Mouse (Mus musculus): ENCODE measurements around the gene Sf3b1. TPM values are rescaled to one million over a fixed set of nuclear protein-coding genes. Genes with fewer than 3 reads are reported as not detected.
"Not testable (repeated sequence)": the region's sequence is repeated elsewhere in the genome, so short reads cannot be mapped to it uniquely, and the experiment has no call there.

The Sf3b1 gene
- polyA plus RNA-seq, 1 experiment from 2014 or later: 360 TPM

DNA sequence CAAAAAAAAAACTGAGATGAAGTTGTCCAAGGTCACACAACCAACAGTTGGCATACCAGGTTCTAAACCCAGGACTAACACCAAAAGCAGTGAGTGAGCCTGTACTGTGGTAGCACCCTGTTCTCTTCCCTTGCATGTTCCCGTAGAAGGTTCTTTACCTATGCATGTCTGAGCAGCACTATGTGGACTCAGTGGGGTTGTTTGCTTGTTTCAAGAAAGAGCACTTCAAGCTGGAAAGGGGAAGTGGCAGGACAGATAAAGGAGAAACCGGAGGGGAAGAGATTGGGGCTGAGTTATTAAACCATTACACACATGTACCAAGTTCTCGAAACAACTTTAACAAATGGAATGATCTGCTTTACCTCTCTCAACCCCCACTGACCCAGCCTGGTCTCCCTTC is 44.6 kb downstream of the Sf3b1 start:
- 0 out of 2 replicates have a peak, but pooled peaks have one; percentile 44 for ATAC-seq (ENCODE audit: insufficient number of reproducible peaks, insufficient read depth, low FRiP score, low TSS enrichment, low read depth)
- Histone ChIP-seq H3K9ac (replicated peaks) (no peak overlapping the region), H3K4me2 (no peak overlapping the region), H3K27me3 (no peaks in the 10 kb centered on the region), H3K27ac (peak overlapping the region; percentile 45; the same call in 1 of the 2 replicates), H3K4me3 (replicated peaks) (no peak overlapping the region), H3K36me3 (peaks cover 34% of the 10 kb centered on the region), H3K4me1 (replicated peaks) (no peaks in the 10 kb centered on the region), H3K9me3 (no peaks in the 10 kb centered on the region)
- WGBS: 98% methylated on average over 3 of the region's 3 CpGs

DNA sequence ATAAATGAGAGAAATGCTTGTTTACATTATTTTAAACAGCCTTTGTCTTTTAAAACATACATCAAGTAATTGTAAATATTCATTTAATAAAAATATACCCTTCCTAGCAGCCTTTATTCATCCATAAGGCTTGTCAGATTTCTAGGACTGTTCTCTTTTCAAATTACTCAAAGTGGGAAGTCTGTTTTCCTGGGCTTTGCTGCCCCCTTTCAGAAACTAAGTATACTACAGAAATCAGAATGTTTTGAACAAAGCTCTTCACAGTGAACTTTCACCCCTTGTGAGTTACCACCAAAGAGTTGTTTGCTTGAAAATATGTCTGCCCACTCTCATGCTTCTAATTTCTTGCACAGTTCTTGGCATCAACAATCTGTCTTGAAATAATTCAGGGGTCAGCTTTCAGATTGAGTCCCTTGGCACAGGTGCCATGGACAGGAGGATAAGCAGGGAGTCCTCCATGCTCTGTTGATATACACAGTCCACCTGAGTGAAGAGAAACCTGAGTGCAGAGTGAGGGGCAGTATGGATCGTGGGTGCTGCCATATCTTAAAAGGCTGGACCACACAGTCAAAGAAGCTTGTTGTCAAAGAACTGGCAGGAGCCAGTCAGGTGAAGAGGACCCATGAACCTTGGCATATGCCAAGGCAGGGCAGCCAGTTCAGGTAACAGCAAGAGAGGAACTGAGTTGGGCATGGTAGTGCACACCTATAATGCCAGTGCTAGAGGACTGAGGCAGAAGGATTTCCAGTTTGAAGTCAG is 47.9 kb downstream of the Sf3b1 start:
- no peak overlapping the region for H3K4me3 ChIP-seq (replicated peaks)
- no peaks in the 10 kb centered on the region for H3K4me1 ChIP-seq (replicated peaks)
- no peak overlapping the region for H3K27ac ChIP-seq
- WGBS: 63% methylated on average over 1 of the region's 1 CpGs
- no peaks in the 10 kb centered on the region for H3K27me3 ChIP-seq
- H3K9me3 ChIP-seq: no peaks in the 10 kb centered on the region
- H3K36me3 ChIP-seq: peaks cover 5% of the 10 kb centered on the region
- H3K4me2 ChIP-seq: no peak overlapping the region
- 0 out of 2 replicates have a peak, but pooled peaks have one; percentile 42 for ATAC-seq (ENCODE audit: insufficient number of reproducible peaks, insufficient read depth, low FRiP score, low TSS enrichment, low read depth)
- no peak overlapping the region for H3K9ac ChIP-seq (replicated peaks)

DNA sequence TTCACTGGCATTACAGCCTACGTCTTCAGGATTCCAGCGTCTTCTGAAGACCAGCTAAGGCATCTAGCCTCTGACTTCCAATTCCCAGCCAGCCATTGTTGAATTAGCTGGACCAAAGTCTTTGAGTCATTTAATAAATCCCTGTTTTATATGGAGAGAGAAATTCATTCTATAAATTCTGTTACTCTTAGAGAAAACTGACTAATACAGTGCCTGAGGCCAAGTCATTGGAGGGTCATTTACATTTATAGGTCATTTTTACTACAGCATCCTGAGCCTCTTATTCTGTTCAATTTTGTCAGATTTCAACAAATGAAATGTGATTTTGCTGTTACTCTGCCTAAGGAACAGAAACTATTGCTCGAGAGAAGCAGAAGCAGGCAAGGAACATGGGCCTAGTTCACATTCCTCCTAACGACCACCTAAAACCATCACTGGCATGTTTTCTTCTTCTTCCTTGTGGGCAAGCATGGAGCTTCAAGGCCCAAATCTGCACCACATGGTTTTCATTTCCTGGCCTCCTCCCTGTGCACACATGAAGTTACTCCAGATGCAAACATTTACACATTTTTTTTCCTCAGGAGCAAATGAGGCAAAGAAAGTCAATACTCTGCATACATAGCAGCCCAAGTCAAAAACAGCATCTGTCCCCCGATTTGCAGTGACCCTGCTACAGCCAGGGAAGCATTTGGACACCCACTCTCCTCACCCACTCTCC is 55.4 kb downstream of the Sf3b1 start:
- H3K4me3 ChIP-seq (replicated peaks): no peak overlapping the region
- H3K4me2 ChIP-seq: peak overlapping the region; percentile 23; the same call in 1 of the 2 replicates
- WGBS: 40% methylated on average over 5 of the region's 5 CpGs
- no peaks in the 10 kb centered on the region for H3K9me3 ChIP-seq
- no peaks in the 10 kb centered on the region for H3K36me3 ChIP-seq
- no peaks in the 10 kb centered on the region for H3K27me3 ChIP-seq
- peak overlapping the region; percentile 79 for H3K27ac ChIP-seq
- peaks cover 20% of the 10 kb centered on the region for H3K4me1 ChIP-seq (replicated peaks)
- 0 out of 2 replicates have a peak, but pooled peaks have one; percentile 32 for ATAC-seq (ENCODE audit: insufficient number of reproducible peaks, insufficient read depth, low FRiP score, low TSS enrichment, low read depth)
- no peak overlapping the region for H3K9ac ChIP-seq (replicated peaks)

DNA sequence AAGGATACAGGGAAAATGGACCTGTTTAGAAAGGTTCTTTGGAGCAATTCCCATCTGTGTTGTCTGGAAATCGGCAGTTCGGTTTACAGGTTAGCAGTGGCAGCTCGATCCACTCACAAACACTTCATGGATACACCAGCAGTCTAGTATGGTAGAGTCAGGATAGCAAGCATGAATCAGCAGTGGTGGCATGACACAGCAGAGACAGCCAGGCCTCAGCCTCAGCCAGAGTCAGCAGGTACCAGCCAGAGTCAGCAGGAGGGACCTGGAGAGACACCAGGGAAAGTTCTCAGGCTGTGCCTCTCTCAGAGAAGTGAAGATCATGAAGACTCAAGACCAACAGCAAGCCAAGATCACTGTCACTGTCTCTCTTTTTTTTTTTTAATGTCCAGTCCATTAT is 60.4 kb downstream of the Sf3b1 start:
- 91% methylated on average over 3 of the region's 3 CpGs for WGBS
- Histone ChIP-seq H3K27me3 (no peaks in the 10 kb centered on the region), H3K4me1 (replicated peaks) (peaks cover 25% of the 10 kb centered on the region), H3K4me2 (no peak overlapping the region), H3K9me3 (no peaks in the 10 kb centered on the region), H3K9ac (replicated peaks) (no peak overlapping the region), H3K27ac (no peak overlapping the region), H3K4me3 (replicated peaks) (no peak overlapping the region), H3K36me3 (no peaks in the 10 kb centered on the region)
- no peak for ATAC-seq (ENCODE audit: insufficient number of reproducible peaks, insufficient read depth, low FRiP score, low TSS enrichment, low read depth)

DNA sequence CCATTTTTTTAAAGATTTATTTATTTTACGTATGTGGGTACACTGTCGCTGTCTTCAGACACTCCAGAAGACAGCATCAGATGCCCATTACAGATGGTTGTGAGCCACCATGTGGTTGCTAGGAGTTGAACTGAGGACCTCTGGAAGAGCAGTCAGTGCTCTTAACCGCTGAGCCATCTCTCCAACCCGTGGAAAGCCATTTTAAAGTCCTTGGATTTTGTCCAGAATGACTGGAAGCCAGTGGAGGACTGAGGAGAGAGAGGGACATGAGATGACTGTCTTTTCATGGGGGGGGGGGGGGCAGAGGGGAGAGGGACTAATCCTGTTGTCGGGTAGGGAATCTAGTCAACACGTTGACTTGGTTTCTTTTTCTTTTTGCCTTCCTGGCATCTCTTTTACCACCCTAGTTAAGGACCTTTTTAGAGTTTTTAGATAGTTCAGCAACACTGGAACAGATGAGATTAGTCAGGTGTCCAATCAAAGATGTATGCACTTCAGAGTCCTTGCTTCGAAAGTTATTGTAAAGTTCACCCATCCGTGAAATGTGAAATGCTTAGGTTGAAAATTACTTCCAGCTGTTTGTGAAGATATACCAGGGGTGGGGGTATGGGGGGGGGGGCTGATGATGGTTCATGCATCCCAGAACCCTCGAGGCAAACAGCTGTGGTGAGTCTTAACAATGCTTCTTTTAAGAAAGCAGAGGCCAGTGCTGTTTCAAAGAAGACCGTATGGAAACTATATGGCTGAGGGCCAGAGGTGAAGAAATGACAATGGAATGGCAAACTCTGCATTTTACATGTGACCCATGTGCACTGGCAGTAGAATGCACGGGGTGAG is 61.9 kb downstream of the Sf3b1 start:
- Histone ChIP-seq H3K9me3 (no peaks in the 10 kb centered on the region), H3K4me3 (replicated peaks) (no peak overlapping the region), H3K4me1 (replicated peaks) (peaks cover 22% of the 10 kb centered on the region), H3K4me2 (no peak overlapping the region), H3K27me3 (no peaks in the 10 kb centered on the region), H3K9ac (replicated peaks) (no peak overlapping the region), H3K27ac (0 out of 2 replicates have a peak overlapping the region, but pooled peaks have one; percentile 42), H3K36me3 (no peaks in the 10 kb centered on the region)
- 51% methylated on average over 11 of the region's 11 CpGs for WGBS
- peak; percentile 50; the same call in 1 of the 2 replicates for ATAC-seq (ENCODE audit: insufficient number of reproducible peaks, insufficient read depth, low FRiP score, low TSS enrichment, low read depth)

DNA sequence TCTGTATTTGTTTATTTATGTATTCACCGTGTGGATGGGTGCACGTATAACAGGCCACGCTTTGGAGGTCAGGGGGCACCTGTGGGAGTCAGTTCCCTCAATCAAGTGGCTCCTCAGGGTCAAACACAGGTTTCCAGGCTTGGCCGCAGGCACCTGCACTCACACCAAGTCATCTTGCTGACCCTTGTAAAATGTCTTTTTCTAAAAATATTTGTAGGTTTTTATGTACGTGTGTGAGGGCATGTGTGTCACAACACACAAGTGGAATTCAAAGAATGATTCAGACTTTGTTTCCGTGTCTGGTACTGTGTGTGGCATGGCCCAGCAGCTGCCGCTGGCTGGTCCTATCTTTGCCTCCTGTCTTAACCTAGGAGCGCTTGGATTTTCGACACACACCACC is 65.6 kb downstream of the Sf3b1 start:
- ATAC-seq (ENCODE audit: insufficient number of reproducible peaks, insufficient read depth, low FRiP score, low TSS enrichment, low read depth): no peak
- H3K27ac ChIP-seq: no peak overlapping the region
- peaks cover 21% of the 10 kb centered on the region for H3K4me1 ChIP-seq (replicated peaks)
- no peaks in the 10 kb centered on the region for H3K36me3 ChIP-seq
- no peaks in the 10 kb centered on the region for H3K27me3 ChIP-seq
- no peak overlapping the region for H3K4me2 ChIP-seq
- 71% methylated on average over 9 of the region's 9 CpGs for WGBS
- H3K4me3 ChIP-seq (replicated peaks): no peak overlapping the region
- H3K9me3 ChIP-seq: no peaks in the 10 kb centered on the region
- H3K9ac ChIP-seq (replicated peaks): no peak overlapping the region

DNA sequence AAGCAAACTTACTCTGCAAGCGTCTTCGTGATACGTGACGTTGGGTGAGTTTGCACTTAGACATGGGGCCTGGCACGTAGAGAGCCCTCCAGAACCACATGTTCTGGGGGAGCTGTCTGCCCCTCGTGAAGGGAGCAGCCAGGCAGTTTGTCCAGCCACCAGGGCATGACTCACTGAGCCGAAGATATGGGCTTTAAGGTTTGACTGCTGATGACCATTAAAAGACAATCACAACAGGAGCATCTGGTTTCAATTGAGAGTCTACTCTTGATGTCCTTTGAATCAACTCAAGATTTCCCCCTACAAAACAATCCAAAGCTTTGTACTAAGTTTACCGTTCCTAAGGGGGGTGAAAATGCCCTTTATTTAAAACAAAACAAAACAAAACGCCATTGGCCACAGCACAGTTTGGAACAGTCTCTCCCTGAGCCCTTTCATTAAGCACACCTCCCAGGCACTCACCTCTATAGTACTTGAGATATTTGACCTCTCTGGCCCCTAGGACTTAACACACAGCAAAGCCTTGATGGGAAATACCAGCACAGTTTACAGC is 66.6 kb downstream of the Sf3b1 start:
- WGBS: 30% methylated on average over 9 of the region's 9 CpGs
- Histone ChIP-seq H3K9me3 (no peaks in the 10 kb centered on the region), H3K27ac (peak overlapping the region; percentile 56; the same call in 1 of the 2 replicates), H3K36me3 (no peaks in the 10 kb centered on the region), H3K27me3 (no peaks in the 10 kb centered on the region), H3K4me3 (replicated peaks) (no peak overlapping the region), H3K4me2 (no peak overlapping the region), H3K9ac (replicated peaks) (no peak overlapping the region), H3K4me1 (replicated peaks) (peaks cover 17% of the 10 kb centered on the region)
- ATAC-seq (ENCODE audit: insufficient number of reproducible peaks, insufficient read depth, low FRiP score, low TSS enrichment, low read depth): no peak

DNA sequence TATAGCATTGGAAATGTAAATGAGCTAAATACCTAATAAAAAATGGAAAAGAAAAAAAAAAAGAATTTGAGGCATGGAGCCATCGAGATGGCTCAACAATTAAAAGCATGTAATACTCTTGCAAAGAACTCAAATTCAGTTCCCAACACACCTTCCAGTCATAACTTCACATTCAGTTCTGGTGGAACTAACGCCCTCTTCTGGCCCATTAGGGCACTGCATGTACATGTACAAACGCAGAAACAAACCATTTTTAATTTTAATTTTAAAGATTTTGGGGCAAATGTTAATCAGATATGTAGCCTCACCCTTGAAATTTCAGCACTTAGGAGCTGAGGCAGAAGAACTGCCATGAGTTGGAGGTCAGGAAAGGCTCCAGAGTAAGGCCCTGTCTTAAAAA is 68.8 kb downstream of the Sf3b1 start:
- ATAC-seq (ENCODE audit: insufficient number of reproducible peaks, insufficient read depth, low FRiP score, low TSS enrichment, low read depth): no peak
- H3K27me3 ChIP-seq: no peaks in the 10 kb centered on the region

DNA sequence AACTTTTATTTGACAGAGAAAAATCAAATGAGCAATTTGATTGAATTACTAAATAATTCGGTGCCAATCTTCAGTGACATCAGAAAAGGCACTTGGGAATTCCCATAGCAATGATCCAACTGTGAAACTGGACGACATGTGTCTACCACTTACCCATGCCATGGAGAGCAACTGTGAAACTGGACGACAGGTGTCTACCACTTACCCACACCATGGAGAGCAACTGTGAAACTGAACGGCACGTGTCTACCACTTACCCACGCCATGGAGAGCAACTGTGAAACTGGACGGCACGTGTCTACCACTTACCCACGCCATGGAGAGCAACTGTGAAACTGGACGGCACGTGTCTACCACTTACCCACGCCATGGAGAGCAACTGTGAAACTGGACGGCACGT is 70.3 kb downstream of the Sf3b1 start:
- 88% methylated on average over 14 of the region's 14 CpGs for WGBS
- ATAC-seq (ENCODE audit: insufficient number of reproducible peaks, insufficient read depth, low FRiP score, low TSS enrichment, low read depth): not testable (repeated sequence)

More for the DNA sequence above, 68.8 kb downstream of the Sf3b1 start:
- Histone ChIP-seq H3K4me2 (no peak overlapping the region), H3K4me3 (replicated peaks) (no peak overlapping the region), H3K27ac (no peak overlapping the region), H3K4me1 (replicated peaks) (peaks cover 10% of the 10 kb centered on the region), H3K36me3 (no peaks in the 10 kb centered on the region), H3K9me3 (no peaks in the 10 kb centered on the region), H3K9ac (replicated peaks) (no peak overlapping the region)
- 69% methylated on average over 3 of the region's 3 CpGs for WGBS

DNA sequence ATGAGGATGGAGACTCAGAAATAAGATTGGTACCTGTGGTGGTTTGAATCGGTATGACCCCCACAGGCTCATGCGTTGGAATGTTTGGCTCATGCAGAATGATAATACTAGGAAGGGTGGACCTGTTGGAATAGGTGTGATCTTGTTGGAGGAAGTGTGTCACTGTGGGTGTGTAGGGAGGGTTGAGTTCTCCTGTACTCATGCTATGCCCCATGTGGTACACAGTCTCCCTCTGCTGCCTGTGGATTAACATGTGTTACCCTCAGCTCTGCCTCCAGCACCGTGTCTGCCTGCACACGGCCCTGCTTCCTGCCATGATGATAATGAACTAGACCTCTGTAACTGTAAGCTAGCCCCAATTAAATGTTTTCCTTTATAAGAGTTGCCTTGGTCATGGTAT is 72.4 kb downstream of the Sf3b1 start:
- Histone ChIP-seq H3K9ac (replicated peaks) (no peak overlapping the region), H3K4me1 (replicated peaks) (0 out of 2 replicates have a peak, but pooled peaks cover 6% of the 10 kb centered on the region), H3K9me3 (no peaks in the 10 kb centered on the region), H3K27ac (no peak overlapping the region), H3K4me3 (replicated peaks) (no peak overlapping the region), H3K4me2 (no peak overlapping the region), H3K36me3 (no peaks in the 10 kb centered on the region), H3K27me3 (no peaks in the 10 kb centered on the region)
- no peak for ATAC-seq (ENCODE audit: insufficient number of reproducible peaks, insufficient read depth, low FRiP score, low TSS enrichment, low read depth)
- WGBS: 77% methylated on average over 4 of the region's 4 CpGs

More for the DNA sequence above, 70.3 kb downstream of the Sf3b1 start:
- not testable (repeated sequence) for H3K4me3 ChIP-seq (replicated peaks); H3K27me3 ChIP-seq; H3K9me3 ChIP-seq; H3K27ac ChIP-seq; H3K9ac ChIP-seq (replicated peaks); H3K36me3 ChIP-seq; H3K4me2 ChIP-seq
- H3K4me1 ChIP-seq (replicated peaks): peaks cover 15% of the 10 kb centered on the region
